Mouse (Mus musculus): Measurements from ENCODE around the gene Slc10a6. TPM values are rescaled to one million over a fixed set of nuclear protein-coding genes. Genes with fewer than 3 reads are reported as not detected.

The Slc10a6 gene
- total RNA-seq (2014; fragmentation: Nextera tagmentation): not detected in 2 replicates
- total RNA-seq (2017): not detected in 2 replicates

- ATAC-seq (replicated peaks; ENCODE audit: poor library complexity, severe bottlenecking): no peak
These were observed at the start of gene Slc10a6 for GRCm38 (mm10) chr5:103629111-103629764. Slc10a6 (minus strand) TSS chr5:103629403.

- ATAC-seq (replicated peaks; ENCODE audit: poor library complexity, severe bottlenecking): no peak
These were observed 49.8 kb upstream of the Slc10a6 start for GRCm38 (mm10) chr5:103678974-103679373.

- ATAC-seq (replicated peaks; ENCODE audit: poor library complexity, severe bottlenecking): no peak
These were observed 48.7 kb upstream of the Slc10a6 start for GRCm38 (mm10) chr5:103677894-103678293.

GRCm38 (mm10) chr5:103676289-103676881 lies 47.2 kb upstream of the Slc10a6 start:
- ATAC-seq (replicated peaks; ENCODE audit: poor library complexity, severe bottlenecking): no peak

GRCm38 (mm10) chr5:103674482-103674881 lies 45.3 kb upstream of the Slc10a6 start:
- ATAC-seq (replicated peaks; ENCODE audit: poor library complexity, severe bottlenecking): no peak

GRCm38 (mm10) chr5:103673611-103674010 lies 44.4 kb upstream of the Slc10a6 start:
- no peak for ATAC-seq (replicated peaks; ENCODE audit: poor library complexity, severe bottlenecking)

- ATAC-seq (replicated peaks; ENCODE audit: poor library complexity, severe bottlenecking): no peak
These were observed 42.7 kb upstream of the Slc10a6 start for GRCm38 (mm10) chr5:103671858-103672257.

GRCm38 (mm10) chr5:103665876-103666275 lies 36.7 kb upstream of the Slc10a6 start:
- ATAC-seq (replicated peaks; ENCODE audit: poor library complexity, severe bottlenecking): no peak

GRCm38 (mm10) chr5:103664932-103665331 lies 35.7 kb upstream of the Slc10a6 start:
- no peak for ATAC-seq (replicated peaks; ENCODE audit: poor library complexity, severe bottlenecking)

- peak; percentile 38; the same call in 1 of the 2 replicates for ATAC-seq (replicated peaks; ENCODE audit: poor library complexity, severe bottlenecking)
These were observed 30.4 kb upstream of the Slc10a6 start for GRCm38 (mm10) chr5:103659571-103659970.

GRCm38 (mm10) chr5:103658921-103659320 lies 29.7 kb upstream of the Slc10a6 start:
- ATAC-seq (replicated peaks; ENCODE audit: poor library complexity, severe bottlenecking): 0 out of 2 replicates have a peak, but pooled peaks have one; percentile 10

- peak; percentile 85 for ATAC-seq (replicated peaks; ENCODE audit: poor library complexity, severe bottlenecking)
These were observed 26.3 kb upstream of the Slc10a6 start, which contains the start of gene 1700016H13Rik for GRCm38 (mm10) chr5:103655346-103656118. 1700016H13Rik (minus strand) TSS chr5:103656010.

- ATAC-seq (replicated peaks; ENCODE audit: poor library complexity, severe bottlenecking): no peak
These were observed 25.6 kb upstream of the Slc10a6 start for GRCm38 (mm10) chr5:103654780-103655179.

- ATAC-seq (replicated peaks; ENCODE audit: poor library complexity, severe bottlenecking): peak; percentile 52
These were observed 25.0 kb upstream of the Slc10a6 start for GRCm38 (mm10) chr5:103654225-103654624.

- ATAC-seq (replicated peaks; ENCODE audit: poor library complexity, severe bottlenecking): no peak
These were observed 18.1 kb upstream of the Slc10a6 start for GRCm38 (mm10) chr5:103647320-103647719.

GRCm38 (mm10) chr5:103644167-103644566 lies 15.0 kb upstream of the Slc10a6 start:
- ATAC-seq (replicated peaks; ENCODE audit: poor library complexity, severe bottlenecking): peak; percentile 30; the same call in 1 of the 2 replicates

- no peak for ATAC-seq (replicated peaks; ENCODE audit: poor library complexity, severe bottlenecking)
These were observed 8.0 kb upstream of the Slc10a6 start for GRCm38 (mm10) chr5:103637162-103637561.

- no peak for ATAC-seq (replicated peaks; ENCODE audit: poor library complexity, severe bottlenecking)
These were observed 814 bp upstream of the Slc10a6 start for GRCm38 (mm10) chr5:103629854-103630580.

GRCm38 (mm10) chr5:103628499-103628898 lies 704 bp downstream of the Slc10a6 start:
- ATAC-seq (replicated peaks; ENCODE audit: poor library complexity, severe bottlenecking): no peak

- no peak for ATAC-seq (replicated peaks; ENCODE audit: poor library complexity, severe bottlenecking)
These were observed 4.4 kb downstream of the Slc10a6 start for GRCm38 (mm10) chr5:103624831-103625230.

All from granulocyte monocyte progenitor cell, adult 5-6 weeks (primary cell).